Mouse (Mus musculus) right cerebral cortex, postnatal 4 days (tissue): ENCODE results near the gene Arfgap2.
"Not testable (repeated sequence)": the region's sequence is repeated elsewhere in the genome, so short reads cannot be mapped to it uniquely, and the experiment has no call there.

ENCODE experiments used
- DNase-seq: peaks from one replicate; pipeline ENCODE4 v3.0.0-alpha.2; 2022

The Arfgap2 gene

DNA sequence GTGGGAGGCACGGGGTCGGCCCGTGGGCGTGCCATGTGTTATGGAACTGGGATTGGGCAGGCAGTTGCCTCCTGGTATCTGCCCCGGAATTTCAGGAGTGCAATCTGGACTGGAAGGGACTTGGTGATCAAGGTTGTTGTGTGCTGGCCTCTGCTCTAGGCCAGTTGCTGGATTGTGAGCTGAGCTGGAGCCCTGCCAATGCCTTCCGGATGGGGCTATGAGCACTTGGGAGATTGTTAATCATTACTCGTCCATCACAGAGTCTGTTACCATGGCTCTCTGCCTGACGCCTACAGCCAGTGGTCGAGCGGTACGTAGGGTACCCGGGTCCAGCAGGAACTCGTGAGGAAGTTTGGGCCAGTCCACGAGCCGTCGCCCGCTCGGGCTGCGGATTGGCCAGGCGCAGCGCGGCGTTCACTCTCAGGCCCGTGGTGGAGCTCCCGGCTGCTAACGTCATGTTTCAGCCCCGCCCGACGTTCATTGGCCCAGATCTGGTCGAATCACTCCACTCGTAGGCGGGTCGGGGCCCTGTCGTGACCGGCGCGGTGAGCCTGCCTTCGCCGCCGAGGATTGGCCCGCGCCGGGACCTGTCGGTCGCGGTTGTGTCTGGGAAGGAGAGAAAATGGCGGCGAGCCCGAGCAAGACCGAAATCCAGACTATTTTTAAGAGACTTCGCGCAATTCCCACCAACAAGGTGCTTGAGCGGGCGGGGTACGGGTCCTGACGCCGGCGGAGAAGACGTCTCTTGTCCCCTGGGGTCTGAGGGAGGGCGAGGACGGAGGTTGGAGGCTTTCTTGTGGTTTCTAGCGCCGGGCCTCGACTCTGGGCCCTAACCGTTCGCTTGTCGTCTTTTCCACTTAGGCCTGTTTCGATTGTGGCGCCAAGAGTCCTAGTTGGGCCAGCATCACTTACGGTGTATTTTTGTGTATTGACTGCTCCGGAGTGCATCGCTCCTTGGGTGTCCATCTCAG is at the start of gene Arfgap2:
Gene Arfgap2, plus strand, starts transcription at position 264 of the 971 bp plus-strand sequence.
- peak; percentile 94 for DNase-seq

DNA sequence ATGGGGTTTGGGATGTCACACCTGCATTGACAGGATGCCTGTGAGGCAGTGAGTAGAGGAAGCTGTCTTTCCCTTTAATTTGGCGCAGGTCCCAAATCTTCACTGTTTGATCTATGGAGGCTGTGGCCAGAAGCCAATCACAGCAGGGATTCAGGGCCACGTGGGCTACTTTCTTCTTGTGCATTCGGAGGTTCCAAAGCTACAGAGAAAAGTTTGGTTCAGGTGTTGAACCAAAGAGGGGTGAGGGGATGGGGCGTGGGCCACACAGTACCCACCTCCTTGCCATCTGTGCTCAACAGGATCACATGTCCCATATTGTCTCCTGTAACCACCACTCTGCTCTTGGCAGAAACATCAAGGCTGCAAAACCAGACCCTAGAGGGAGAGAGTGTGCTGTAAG is 47.7 kb upstream of the Arfgap2 start:
- no peak for DNase-seq

DNA sequence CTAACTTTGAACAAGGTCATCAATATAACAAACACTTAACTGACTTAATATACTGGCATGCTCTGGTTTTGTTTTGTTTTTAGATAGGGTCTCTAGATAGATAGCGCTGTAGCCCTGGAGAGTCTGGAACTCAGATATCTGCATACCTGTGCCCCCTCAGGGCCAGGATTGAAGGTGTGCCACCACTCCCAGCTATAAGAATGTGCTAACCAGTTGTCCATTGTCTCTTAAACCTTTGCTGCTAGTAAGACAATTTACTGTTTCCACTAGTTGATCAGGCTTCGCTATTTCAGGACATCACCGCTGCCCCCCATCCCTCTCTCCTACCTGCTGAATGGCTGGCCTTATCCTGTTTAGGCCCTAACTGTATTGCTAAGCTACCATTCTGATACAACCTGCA is 44.3 kb upstream of the Arfgap2 start:
- DNase-seq: no peak

DNA sequence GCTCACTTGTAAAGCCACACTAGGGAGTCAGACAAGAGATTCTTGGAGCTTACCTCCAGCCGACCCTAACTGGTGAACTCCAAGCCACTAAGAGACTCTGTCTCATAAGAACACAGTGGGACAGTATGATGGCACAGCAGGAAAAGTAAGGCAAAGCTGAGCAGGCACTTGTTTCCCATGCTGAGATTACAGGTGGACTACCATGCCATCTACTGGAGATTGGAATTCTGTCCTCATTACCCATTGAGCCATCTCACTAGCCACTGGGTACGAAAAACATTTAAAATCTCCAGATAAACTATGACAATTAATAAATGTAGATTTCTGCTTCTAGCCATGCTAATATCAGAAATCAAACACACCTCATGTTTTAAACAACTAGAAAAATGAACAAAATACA is 41.2 kb upstream of the Arfgap2 start:
- no peak for DNase-seq

DNA sequence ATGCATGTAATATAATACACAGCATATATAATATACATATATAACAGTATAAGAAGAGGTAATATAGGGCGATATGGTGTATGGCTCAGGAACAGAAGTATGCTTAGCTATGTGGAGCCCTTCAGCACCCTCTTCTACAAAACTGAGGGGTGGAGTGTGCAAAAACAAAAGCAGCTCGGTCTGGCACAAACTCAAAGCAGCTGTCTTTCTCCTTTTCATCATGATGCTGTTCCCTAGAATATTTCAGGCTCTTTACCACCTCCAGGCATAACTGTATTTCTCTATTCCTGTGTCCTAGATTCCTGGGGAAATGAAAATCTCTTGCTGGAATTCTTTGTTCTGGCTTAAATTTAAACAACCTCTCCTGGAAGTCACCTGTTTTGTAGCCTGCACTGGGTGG is 35.0 kb upstream of the Arfgap2 start:
- no peak for DNase-seq

DNA sequence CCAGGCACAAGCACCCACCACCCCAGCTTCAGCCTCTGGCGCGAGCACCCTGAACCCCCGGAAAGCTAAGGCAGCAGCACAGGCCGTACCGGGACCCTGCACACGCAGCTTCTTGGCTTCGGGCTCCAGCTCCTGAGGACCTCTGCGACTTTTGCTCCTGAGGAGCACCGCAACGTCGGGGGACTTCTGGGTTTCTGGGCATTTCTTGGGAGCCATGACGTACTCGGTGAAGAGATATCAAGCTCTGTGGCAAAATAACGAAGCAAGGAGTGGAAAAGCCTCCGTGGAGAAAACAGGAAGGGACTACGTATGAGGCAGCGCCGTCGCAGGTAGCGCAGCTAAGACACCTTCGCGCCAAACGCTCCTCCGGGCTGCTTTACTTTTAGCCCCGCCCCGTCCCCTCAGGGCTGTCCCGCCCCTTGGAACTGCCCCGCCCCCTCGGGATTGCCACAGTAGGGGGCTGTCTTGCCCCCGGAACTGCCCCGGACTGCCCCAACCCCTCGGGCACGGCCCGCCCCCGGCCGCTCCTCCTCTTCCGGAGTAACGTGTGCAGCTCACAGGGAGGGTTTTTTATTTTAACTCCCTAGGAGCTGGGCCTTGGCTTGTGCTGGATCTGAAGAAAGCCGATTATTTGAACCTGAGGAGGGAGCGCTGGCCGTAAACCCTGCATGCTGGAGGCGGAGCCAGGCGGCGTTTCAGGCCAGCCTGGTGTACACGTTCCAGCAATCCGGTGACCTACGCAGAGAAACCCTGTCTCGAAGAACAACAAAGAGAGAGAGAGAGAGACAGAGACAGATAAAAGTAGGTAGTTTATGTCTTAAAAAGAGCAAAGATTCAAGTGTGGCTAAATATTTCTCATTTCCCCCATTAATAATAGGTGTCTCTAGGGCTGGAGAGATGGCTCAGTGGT is 27.9 kb upstream of the Arfgap2 start, which contains the start of gene Ddb2:
Gene Ddb2, minus strand, starts transcription at position 382 of the 910 bp plus-strand sequence.
- DNase-seq: peak; percentile 96

DNA sequence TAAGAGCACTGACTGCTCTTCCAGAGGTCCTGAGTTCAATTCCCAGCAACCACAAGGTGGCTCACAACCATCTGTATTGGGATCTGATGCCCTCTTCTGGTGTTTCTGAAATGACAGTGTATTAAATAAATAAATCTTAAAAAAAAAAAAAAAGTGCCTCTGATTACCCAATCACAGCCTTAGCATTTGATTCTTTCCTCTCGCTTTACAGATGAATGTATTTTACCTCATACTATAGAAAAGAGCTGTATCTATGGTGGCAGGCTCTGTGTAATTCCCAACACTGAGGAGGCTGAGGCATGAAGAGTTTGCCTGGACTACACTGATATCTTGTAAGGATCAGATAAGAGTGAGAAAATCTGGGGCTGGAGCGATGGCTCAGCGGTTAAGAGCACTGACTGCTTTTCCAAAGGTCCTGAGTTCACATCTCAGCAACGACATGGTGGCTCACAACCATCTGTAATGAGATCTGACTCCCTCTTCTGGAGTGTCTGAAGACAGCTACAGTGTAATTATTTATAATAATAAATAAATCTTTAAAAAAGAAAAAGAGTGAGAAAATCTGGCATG is 27.2 kb upstream of the Arfgap2 start:
- DNase-seq: not testable (repeated sequence)

DNA sequence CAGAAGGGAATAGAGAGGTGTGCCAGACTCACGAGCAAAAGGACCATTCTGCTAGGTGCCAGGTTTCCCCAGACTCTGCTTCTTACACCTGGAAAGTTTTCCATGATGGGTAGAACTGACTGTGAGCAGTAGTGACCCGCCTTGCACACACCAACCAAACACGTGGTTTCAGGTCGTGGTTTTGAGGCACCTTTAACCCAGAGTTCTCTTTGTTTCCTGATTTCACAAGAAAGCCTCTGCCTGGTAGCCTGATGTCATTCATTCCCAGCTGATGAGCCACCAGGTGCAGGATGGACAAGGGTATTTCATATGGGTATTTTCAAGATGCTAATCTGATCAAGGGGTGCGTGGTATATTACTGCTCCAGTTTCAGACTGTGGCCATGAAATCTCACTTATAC is 22.2 kb upstream of the Arfgap2 start:
- DNase-seq: no peak

DNA sequence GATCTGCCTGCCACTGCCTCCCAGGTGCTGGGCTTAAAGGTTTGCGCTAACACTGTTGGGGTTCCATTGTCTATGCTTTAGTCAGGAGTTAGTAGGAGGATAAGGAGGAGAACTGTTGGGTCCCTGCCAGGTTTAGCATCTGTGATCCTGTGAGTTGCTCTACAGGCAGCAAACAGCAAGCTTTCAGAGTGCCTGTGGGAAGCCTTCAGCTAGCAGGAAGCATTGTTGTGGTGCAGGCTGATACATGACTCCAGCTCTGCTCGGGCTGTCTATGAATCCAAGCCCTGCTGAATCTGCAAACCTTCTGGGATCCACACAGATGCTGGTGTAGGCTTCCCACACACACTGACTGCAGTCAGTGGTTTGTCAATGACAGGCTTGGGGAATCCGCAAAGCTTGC is 21.4 kb upstream of the Arfgap2 start:
- no peak for DNase-seq

DNA sequence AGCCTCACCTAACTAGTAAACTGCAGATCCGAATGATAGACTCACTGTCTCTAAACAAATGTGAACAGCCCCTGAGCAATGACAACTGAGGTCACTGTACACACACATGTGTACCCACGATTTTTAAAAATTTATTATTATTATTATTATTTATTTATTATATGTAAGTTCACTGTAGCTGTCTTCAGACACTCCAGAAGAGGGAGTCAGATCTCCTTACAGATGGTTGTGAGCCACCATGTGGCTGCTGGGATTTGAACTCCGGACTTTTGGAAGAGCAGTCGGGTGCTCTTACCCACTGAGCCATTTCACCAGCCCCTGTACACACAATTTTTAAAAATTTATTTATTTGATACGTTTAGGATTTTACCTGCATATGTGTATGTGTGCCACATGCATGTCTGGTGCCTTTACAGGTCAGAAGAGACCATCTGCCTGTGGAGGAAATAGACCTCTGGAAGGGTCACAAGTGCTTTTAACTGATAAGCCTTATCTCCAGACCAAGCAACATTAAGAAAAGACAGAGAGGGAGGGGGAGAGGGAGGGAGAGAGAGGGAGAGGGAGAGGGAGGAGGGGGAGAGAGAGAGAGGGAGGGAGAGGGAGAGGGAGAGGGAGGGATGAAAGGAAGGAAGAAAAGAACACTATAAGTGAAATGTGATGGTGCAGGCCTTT is 20.1 kb upstream of the Arfgap2 start:
- DNase-seq: no peak

DNA sequence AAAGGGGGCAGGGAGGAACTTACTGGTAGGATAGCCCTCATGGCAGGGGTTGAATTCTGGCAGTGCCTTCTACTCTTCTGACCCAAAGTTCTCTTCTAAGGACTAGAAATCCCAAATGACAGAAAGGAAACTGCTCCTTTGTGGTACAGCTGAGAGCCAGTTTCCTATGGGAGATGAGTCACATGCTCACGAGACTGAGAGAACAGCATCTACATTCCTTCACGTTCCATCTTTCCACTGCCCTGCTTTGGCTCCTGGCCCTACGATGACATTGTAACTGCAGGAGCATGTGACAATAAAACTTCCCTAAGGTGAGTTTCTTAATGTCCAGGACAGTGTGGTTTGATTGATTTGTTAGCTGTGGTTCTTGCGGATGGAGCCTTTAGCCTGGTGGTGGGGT is 16.4 kb upstream of the Arfgap2 start:
- no peak for DNase-seq

DNA sequence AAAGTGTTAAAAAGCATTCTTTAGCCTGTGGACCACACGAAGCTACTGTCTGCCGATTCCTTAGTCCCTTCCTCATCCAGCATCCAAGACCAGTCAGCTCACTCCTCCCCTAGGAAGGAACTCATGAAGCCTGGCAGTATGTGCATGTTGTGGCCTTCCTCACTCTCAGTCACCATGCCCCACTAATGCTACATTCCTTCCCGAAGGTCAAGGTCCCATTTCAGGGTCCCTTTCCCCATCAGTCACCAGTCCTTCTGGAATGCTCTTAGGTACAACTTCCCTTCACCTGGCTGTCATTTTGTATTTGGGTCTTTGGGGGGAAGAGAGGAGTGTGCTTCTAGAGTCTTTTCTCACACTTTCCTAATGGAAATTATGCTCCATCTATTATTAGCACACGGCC is 12.8 kb upstream of the Arfgap2 start:
- no peak for DNase-seq

DNA sequence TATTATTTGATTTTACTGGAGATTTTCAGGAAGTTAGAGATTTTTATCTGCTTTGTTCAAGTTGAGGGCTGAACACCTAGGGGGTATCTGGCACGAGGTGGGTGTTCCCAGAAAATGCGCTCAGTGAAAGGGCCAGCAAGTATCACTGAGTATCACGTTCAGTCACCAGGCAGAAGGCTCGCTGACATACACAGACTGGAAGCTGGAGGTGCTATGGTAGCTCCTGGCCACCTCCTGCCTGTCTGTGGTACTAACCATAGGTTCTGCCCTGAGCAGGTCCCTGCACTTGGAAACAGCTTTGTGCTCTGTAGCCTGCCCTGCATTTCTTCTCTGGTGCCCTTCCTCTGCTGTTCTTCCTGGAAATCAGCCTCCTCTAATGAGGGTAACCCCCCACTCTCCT is 12.3 kb upstream of the Arfgap2 start:
- DNase-seq: no peak

DNA sequence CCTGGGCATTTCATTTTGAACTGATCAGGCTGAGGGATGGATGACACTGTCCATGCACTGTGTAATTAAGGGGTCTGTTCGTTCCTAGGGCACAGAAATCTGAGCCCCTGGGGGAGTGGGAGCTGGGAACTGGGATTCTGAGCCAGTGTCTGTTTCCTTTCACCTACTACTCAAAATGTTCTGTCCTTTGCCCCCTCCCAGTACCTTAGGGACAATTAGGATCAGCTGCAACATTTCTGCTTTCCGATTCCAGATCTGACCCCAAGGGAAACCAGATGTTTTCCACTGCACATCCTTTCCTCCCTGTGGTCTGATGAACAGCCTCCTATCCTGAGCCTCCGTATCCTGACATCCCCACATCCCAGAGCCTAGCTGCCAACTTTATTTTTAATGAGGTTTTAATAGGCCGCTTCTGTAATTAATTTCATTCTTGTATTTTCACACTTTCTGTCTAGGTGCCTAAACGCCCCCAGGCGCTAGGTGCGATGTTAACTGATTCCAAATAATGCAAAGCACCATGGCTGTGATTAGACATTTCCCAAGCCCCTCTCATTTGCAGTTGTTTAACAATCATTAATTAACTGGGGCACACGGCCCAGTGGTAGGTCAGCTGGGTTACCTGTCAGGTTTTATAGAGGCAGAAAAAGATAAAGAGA is 9.9 kb upstream of the Arfgap2 start:
- no peak for DNase-seq

DNA sequence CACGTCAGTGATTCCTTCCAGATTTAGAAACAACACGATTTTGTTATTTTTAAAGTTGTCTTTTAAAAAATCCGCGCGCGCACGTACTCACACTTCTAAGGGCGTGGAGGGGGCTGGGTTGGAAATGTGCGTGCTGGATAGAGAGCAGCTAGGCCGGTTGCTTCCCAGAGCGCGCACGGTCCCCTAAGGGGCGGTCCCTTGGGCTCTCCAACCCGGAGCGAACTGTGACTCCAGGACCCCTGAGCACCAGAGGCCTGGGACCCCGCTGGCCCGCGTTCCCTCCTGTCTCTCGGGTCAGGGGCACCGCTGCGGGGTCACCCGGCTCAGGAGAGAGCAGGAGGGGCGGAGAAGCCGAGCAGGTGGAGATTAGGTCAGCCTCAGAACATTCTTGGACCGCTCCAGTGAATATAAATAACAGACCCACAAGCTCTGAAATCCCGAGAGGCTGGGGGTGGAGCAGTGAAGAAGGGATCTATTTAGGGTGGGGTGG is 9.1 kb upstream of the Arfgap2 start, which contains the start of gene Pacsin3:
Gene Pacsin3, plus strand, starts transcription at position 294 of the 490 bp plus-strand sequence.
- DNase-seq: peak; percentile 32

DNA sequence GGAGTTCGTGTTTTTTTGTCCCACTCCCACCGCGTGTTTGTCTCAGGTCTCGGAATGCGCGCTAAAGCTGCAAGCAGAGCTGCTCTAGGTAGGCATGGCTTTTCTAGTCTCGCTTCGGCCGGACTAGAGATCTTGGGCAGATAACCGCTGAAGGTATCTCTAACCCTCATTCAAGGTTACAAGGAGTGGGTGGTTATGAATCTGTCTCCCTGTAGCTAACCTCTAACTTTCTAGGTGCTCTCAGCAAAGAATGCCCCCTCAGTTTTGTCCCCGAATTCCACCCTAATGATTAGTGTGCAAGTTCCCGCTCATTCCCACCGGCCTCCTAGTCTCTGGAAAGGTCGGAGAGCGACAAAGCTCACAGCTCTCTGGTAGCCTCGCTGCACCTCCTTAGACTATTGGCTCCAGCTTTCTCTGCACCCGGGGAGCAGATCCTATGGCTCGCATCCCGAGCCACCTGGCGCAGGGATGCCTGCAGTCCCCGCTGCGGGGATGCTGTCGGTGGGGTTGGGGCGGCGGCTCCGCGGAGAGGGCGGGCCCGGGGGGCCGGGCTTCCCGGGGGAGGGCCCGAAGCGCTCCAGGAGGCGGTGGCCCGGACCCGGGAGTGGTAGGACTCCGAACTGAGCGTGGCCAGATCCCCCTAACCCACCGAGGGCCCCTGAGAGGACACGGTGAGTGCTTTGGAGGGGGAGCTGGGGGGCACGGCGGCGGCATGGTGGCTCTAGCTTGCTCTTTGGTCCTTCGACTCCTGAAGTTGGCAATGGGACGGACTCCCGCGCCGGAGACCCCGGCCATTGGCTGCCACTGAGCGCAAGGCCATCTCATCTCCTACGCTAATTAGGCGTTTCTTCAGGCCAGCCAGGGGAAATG is 8.3 kb upstream of the Arfgap2 start:
- DNase-seq: peak; percentile 42

DNA sequence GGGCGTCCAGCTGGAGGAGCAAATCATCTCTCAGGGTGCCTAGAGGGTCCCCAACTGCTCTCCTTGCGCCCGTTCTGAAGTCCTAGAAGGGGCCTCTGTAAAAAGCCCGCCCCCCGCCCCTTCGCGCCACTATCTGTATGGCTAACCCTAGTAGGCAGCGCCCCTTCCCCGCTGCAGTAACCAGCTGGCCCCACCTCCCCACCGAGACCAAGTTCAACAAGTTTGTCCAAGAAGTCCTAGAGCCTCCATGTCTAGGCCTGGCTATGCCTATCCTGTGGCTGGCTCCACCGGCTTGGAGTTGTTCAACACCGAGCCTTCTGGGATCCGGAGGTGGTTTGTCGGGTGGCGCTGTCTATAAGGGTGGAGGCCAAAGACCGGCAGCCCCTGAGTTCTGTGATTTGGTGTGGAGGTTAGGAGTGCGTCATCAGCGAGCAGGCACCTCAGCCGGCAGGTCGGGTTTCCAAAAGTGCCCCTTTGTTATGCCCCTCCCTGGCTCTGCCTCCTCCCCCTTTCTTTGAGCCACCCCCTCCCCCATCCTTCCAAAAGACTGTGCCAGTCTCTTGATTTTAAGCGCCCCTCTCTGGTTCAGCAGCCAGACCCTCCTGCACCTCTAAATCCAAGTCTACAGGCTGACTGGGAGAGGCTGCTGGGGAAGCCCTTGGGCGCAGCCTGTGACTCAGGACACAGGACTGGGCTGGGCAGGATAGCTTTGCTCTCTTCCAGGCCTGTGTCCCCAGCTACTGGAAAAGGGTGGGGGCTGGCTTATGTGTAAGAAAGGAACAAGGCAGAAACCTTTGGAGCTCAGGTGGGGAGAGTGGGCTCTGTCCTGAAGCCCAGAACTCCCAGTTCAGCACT is 7.4 kb upstream of the Arfgap2 start:
- DNase-seq: no peak

DNA sequence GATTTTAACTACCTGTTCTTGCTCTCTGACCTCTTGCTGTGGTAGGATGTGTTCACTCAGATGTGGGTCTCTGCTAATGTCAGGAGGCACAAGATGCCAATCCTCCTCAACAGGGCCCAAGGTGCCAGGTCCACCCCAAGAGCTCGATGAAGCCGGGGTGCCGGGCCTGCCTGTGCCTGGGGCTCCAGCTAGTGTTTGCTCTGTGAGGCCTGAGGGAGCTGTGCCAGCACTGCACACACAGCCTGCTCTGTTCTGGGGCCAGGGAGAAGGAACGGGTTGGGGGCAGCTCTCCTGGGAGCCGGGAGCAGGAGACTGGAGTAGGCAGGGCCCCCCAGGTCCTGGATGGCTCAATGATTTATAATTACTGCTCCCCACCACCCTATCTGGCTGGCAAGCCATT is 6.7 kb upstream of the Arfgap2 start:
- peak; percentile 44 for DNase-seq

DNA sequence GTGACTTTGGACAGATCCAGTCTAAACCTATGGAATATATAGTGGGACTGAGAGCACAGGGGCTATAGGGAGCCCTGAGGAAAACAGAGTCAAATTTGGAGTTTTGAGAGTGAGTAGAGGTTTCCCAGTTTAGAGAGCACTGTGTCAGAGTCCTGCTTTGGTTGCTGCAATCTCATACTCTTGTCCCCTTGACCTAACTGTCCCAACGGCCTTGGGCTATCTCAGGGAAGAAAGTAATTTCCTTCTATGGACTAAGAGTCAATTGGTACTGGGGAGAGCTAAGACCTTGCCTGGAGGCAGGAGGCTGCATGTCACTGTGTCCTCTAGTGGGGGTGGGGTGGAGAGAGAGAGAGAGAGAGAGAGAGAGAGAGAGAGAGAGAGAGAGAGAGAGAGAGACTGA is 5.9 kb upstream of the Arfgap2 start:
- DNase-seq: no peak

DNA sequence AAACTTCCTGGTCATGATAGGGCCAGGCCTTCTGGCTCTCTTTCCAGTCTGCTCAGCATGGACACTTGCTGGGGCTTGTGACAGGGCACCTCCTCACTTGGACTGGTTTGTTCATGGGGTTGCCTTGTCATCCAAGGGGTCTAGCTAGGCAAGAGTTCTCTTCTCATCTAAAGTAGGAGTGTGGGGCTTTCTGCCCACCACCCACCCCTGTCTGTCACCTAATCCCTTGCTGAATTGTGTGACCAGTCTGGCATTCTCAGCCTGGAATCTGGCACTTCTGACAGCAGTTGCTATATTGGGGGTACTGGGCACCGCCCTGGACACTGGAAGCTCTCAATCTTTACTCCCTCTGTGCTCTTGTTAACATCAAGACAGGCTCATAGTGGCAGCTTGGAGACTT is 5.3 kb upstream of the Arfgap2 start:
- no peak for DNase-seq
